Comparison of ENCODE assay signal across 9 mouse cellular contexts in the genomic region with DNA sequence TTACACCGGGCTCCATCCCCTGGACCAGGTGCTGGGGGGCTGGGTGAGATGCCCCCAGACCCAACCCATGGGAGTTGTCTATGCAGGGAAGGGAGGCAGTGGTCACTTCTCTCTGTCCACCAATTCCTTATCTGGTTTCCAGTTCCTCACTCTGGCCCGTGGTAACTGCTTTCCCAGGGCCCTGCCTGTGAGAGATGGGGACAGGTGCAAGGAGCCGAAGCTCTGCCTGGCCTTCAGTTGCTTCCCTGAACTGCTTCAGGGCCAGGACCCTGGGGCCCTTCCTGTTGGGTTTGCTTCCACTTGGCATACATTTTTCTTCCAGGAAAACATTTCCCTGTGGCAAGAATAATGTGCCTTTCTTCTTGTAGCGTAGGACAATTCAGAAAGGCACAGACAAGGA. TPM values are rescaled to one million over a fixed set of nuclear protein-coding genes. Genes with fewer than 3 reads are reported as not detected.
DNase-seq lines count a peak whose midpoint lies in the region; ATAC-seq and TF ChIP-seq lines count a peak whose summit lies in the region.
"Had no signal": no experiment of that assay in that cellular context is flagged by ENCODE, and none has a peak within 500 bp of the region (broad histone marks: within the 10 kb centered on the region; RNA-seq: fewer than 3 reads in every experiment).

No protein-coding gene starts in this region.

- H3K36me3 ChIP-seq in midbrain, embryonic 10.5 days, result peaks cover 40% of the 10 kb centered on the region
- peaks cover 18% of the 10 kb centered on the region for H3K36me3 ChIP-seq in midbrain, embryonic 11.5 days (ENCODE audit: control insufficient read depth, insufficient read depth, low read length)
- peaks cover 44% of the 10 kb centered on the region for H3K36me3 ChIP-seq in forebrain, postnatal 0 days (ENCODE audit: insufficient read depth)
- peaks cover 32% of the 10 kb centered on the region for H3K36me3 ChIP-seq in limb, embryonic 15.5 days

- TF ChIP-seq CTCF in forebrain, postnatal 0 days (IDR thresholded peaks at IDR 0.05; ENCODE audit: low read depth), result no peak

- H3K4me3 ChIP-seq in midbrain, embryonic 10.5 days, result no peak overlapping the region
- no peak overlapping the region for H3K4me3 ChIP-seq in midbrain, embryonic 11.5 days (ENCODE audit: low read depth, low read length)
- no peak overlapping the region for H3K4me3 ChIP-seq in forebrain, postnatal 0 days (ENCODE audit: low read depth, low read length)
- no peak overlapping the region for H3K4me3 ChIP-seq in limb, embryonic 15.5 days
- H3K4me3 ChIP-seq: liver, embryonic 12.5 days had no signal

- H3K27me3 ChIP-seq in midbrain, embryonic 10.5 days (ENCODE audit: low read depth, poor library complexity, severe bottlenecking), result peaks cover 31% of the 10 kb centered on the region
- no peaks in the 10 kb centered on the region for H3K27me3 ChIP-seq in midbrain, embryonic 11.5 days (ENCODE audit: control insufficient read depth, insufficient read depth, low read length)
- H3K27me3 ChIP-seq in forebrain, postnatal 0 days (ENCODE audit: insufficient read depth, low read length), result no peaks in the 10 kb centered on the region
- no peaks in the 10 kb centered on the region for H3K27me3 ChIP-seq in limb, embryonic 15.5 days

- no peak overlapping the region; the same call in 1 of the 2 replicates for H3K9ac ChIP-seq in midbrain, embryonic 11.5 days (ENCODE audit: low read length)
- H3K9ac ChIP-seq in forebrain, postnatal 0 days, result no peak overlapping the region
- no peak overlapping the region for H3K9ac ChIP-seq in limb, embryonic 15.5 days
- H3K9ac ChIP-seq: liver, embryonic 12.5 days had no signal

- no peak for DNase-seq in midbrain, embryonic 10.5 days (ENCODE audit: low spot score)
- no peak for DNase-seq in midbrain, embryonic 11.5 days (ENCODE audit: low spot score, missing footprints)
- no peak for DNase-seq in forebrain, postnatal 0 days
- DNase-seq in left cerebral cortex, adult 11 months (ENCODE audit: low spot score), result no peak
- no peak for DNase-seq in lung, postnatal 25 days (ENCODE audit: low spot score)
- DNase-seq: kidney, adult 11 months had no signal

- H3K4me1 ChIP-seq in midbrain, embryonic 10.5 days, result peaks cover 79% of the 10 kb centered on the region
- H3K4me1 ChIP-seq in midbrain, embryonic 11.5 days (ENCODE audit: control insufficient read depth, insufficient read depth, low read length), result peaks cover 45% of the 10 kb centered on the region
- peaks cover 12% of the 10 kb centered on the region; the same call in 1 of the 2 replicates for H3K4me1 ChIP-seq in forebrain, postnatal 0 days (ENCODE audit: insufficient read depth)
- peaks cover 64% of the 10 kb centered on the region for H3K4me1 ChIP-seq in limb, embryonic 15.5 days

- no peaks in the 10 kb centered on the region for H3K9me3 ChIP-seq in midbrain, embryonic 10.5 days (replicated peaks)
- no peaks in the 10 kb centered on the region for H3K9me3 ChIP-seq in midbrain, embryonic 11.5 days (ENCODE audit: control insufficient read depth, low read length)
- no peaks in the 10 kb centered on the region for H3K9me3 ChIP-seq in forebrain, postnatal 0 days (ENCODE audit: low read length)
- H3K9me3 ChIP-seq in limb, embryonic 15.5 days, result no peaks in the 10 kb centered on the region
- H3K9me3 ChIP-seq: liver, embryonic 12.5 days had no signal

- peak overlapping the region; percentile 92 for H3K27ac ChIP-seq in midbrain, embryonic 10.5 days (replicated peaks)
- no peak overlapping the region for H3K27ac ChIP-seq in midbrain, embryonic 11.5 days (ENCODE audit: low read depth, low read length)
- H3K27ac ChIP-seq in forebrain, postnatal 0 days (ENCODE audit: low read depth, low read length), result peak overlapping the region; percentile 51
- H3K27ac ChIP-seq in limb, embryonic 15.5 days, result peak overlapping the region; percentile 67
- H3K27ac ChIP-seq: liver, embryonic 12.5 days had no signal

- WGBS in midbrain, embryonic 10.5 days, result 75% methylated on average over 4 of the region's 4 CpGs
- WGBS in midbrain, embryonic 11.5 days, result 73% methylated on average over 4 of the region's 4 CpGs
- 64% methylated on average over 4 of the region's 4 CpGs for WGBS in forebrain, postnatal 0 days
- WGBS in limb, embryonic 15.5 days, result 56% methylated on average over 4 of the region's 4 CpGs

- no peak overlapping the region for H3K4me2 ChIP-seq in midbrain, embryonic 11.5 days
- no peak overlapping the region for H3K4me2 ChIP-seq in forebrain, postnatal 0 days (ENCODE audit: low read depth)
- H3K4me2 ChIP-seq in limb, embryonic 15.5 days, result no peak overlapping the region
- H3K4me2 ChIP-seq: liver, embryonic 12.5 days had no signal

- ATAC-seq in midbrain, embryonic 11.5 days (ENCODE audit: low FRiP score), result no peak
- no peak for ATAC-seq in forebrain, postnatal 0 days
- ATAC-seq in limb, embryonic 15.5 days (ENCODE audit: insufficient number of reproducible peaks, low FRiP score, low TSS enrichment, low read depth), result no peak
- no peak for ATAC-seq in megakaryocyte-erythroid progenitor cell, adult 5-6 weeks (replicated peaks; ENCODE audit: low FRiP score, low TSS enrichment, poor library complexity, severe bottlenecking)
- ATAC-seq: liver, embryonic 12.5 days had no signal

RNA-seq across cellular contexts. Expression of gene Src, which starts 54.2 kb away (rescaled TPM):
- 16.1 and 19.3 TPM in 2 replicates for polyA plus RNA-seq in midbrain, embryonic 10.5 days (2016; fragmentation: Nextera tagmentation; extraction: Ambion mirVana)
- 11.2 and 14.0 TPM in 2 replicates for polyA plus RNA-seq in midbrain, embryonic 11.5 days (2014; fragmentation: Nextera tagmentation; extraction: Ambion mirVana)
- 96.0 and 124 TPM in 2 replicates for total RNA-seq in forebrain, postnatal 0 days (2014; rRNA removed)
- polyA plus RNA-seq in forebrain, postnatal 0 days (2015; fragmentation: Nextera tagmentation; extraction: Ambion mirVana), result 22.8 and 29.1 TPM in 2 replicates
- 14.8 and 18.5 TPM in 2 replicates for polyA plus RNA-seq in limb, embryonic 15.5 days (2015; fragmentation: Nextera tagmentation; extraction: Ambion mirVana)
- 0.42 TPM in 1 of 2 replicates, not detected in the other for total RNA-seq in megakaryocyte-erythroid progenitor cell, adult 5-6 weeks (2014; fragmentation: Nextera tagmentation)
- 0.75 and 1.3 TPM in 2 replicates for total RNA-seq in megakaryocyte-erythroid progenitor cell, adult 5-6 weeks (2017)
